Mouse (Mus musculus): ENCODE data around the gene Pnpla1.

- TF ChIP-seq CTCF (IDR thresholded peaks at IDR 0.05; ENCODE audit: low read depth) (no peak), EP300 (optimal IDR thresholded peaks at IDR 0.05) (no peak)
Observed at GRCm38 (mm10) chr17:28815384-28816004, 42.7 kb upstream of the Pnpla1 start.

Measured in stomach, postnatal 0 days (tissue).